Mouse (Mus musculus): ENCODE data around the gene Cdh15. TPM values are rescaled to one million over a fixed set of nuclear protein-coding genes. Genes with fewer than 3 reads are reported as not detected.

The Cdh15 gene
- polyA plus RNA-seq, 2 experiments: not detected

- 91% methylated on average over 11 of the region's 11 CpGs for WGBS (ENCODE audit: insufficient replicate concordance)
- no peak for TF ChIP-seq EP300 (IDR thresholded peaks at IDR 0.05; ENCODE audit: low read depth)
Observed at GRCm38 (mm10) chr8:122896317-122896716, 48.6 kb downstream of the Cdh15 start.

GRCm38 (mm10) chr8:122897200-122897599, 49.4 kb downstream of the Cdh15 start:
- no peak overlapping the region for H3K4me3 ChIP-seq (ENCODE audit: insufficient read depth in 1 of 2, low read depth in 2 of 2, low read length in 2 of 2)
- no peak overlapping the region for H3K27ac ChIP-seq
- H3K9ac ChIP-seq (replicated peaks): no peak overlapping the region
- no peak for ATAC-seq (ENCODE audit: insufficient read depth)
- TF ChIP-seq CTCF (IDR thresholded peaks at IDR 0.05; ENCODE audit: low read depth) (no peak), EP300 (IDR thresholded peaks at IDR 0.05; ENCODE audit: low read depth) (no peak)
- H3K4me2 ChIP-seq (ENCODE audit: low read depth): no peak overlapping the region
- peaks cover 63% of the 10 kb centered on the region for H3K36me3 ChIP-seq (replicated peaks; ENCODE audit: control insufficient read depth, insufficient read depth, low read depth)
- H3K27me3 ChIP-seq (ENCODE audit: control insufficient read depth, insufficient read depth, low read length): no peaks in the 10 kb centered on the region
- 86% methylated on average over 8 of the region's 8 CpGs for WGBS (ENCODE audit: insufficient replicate concordance)
- no peaks in the 10 kb centered on the region for H3K9me3 ChIP-seq (ENCODE audit: control insufficient read depth, low read length)
- H3K4me1 ChIP-seq (replicated peaks; ENCODE audit: control insufficient read depth in 2 of 2, insufficient read depth in 2 of 2, low read length in 1 of 2): no peaks in the 10 kb centered on the region
- no peak for DNase-seq (ENCODE audit: low read depth in 3 of 3, low spot score in 3 of 3)

More at GRCm38 (mm10) chr8:122896317-122896716, 48.6 kb downstream of the Cdh15 start:
- H3K4me1 ChIP-seq (replicated peaks; ENCODE audit: control insufficient read depth in 2 of 2, insufficient read depth in 2 of 2, low read length in 1 of 2): no peaks in the 10 kb centered on the region
- DNase-seq (ENCODE audit: low read depth in 3 of 3, low spot score in 3 of 3): no peak
- no peak overlapping the region for H3K27ac ChIP-seq
- no peak overlapping the region for H3K9ac ChIP-seq (replicated peaks)
- no peak overlapping the region for H3K4me3 ChIP-seq (ENCODE audit: insufficient read depth in 1 of 2, low read depth in 2 of 2, low read length in 2 of 2)
- peaks cover 71% of the 10 kb centered on the region for H3K36me3 ChIP-seq (replicated peaks; ENCODE audit: control insufficient read depth, insufficient read depth, low read depth)
- H3K27me3 ChIP-seq (ENCODE audit: control insufficient read depth, insufficient read depth, low read length): no peaks in the 10 kb centered on the region
- no peaks in the 10 kb centered on the region for H3K9me3 ChIP-seq (ENCODE audit: control insufficient read depth, low read length)
- H3K4me2 ChIP-seq (ENCODE audit: low read depth): no peak overlapping the region
- ATAC-seq (ENCODE audit: insufficient read depth): no peak

- DNase-seq (ENCODE audit: low read depth in 3 of 3, low spot score in 3 of 3): no peak
- Histone ChIP-seq H3K4me2 (ENCODE audit: low read depth) (no peak overlapping the region), H3K36me3 (replicated peaks; ENCODE audit: control insufficient read depth, insufficient read depth, low read depth) (peaks cover 57% of the 10 kb centered on the region), H3K9me3 (ENCODE audit: control insufficient read depth, low read length) (no peaks in the 10 kb centered on the region), H3K27ac (no peak overlapping the region), H3K27me3 (ENCODE audit: control insufficient read depth, insufficient read depth, low read length) (no peaks in the 10 kb centered on the region), H3K4me1 (replicated peaks; ENCODE audit: control insufficient read depth in 2 of 2, insufficient read depth in 2 of 2, low read length in 1 of 2) (no peaks in the 10 kb centered on the region), H3K9ac (replicated peaks) (no peak overlapping the region), H3K4me3 (ENCODE audit: insufficient read depth in 1 of 2, low read depth in 2 of 2, low read length in 2 of 2) (no peak overlapping the region)
- WGBS (ENCODE audit: insufficient replicate concordance): 51% methylated on average over 4 of the region's 4 CpGs
- ATAC-seq (ENCODE audit: insufficient read depth): 0 out of 2 replicates have a peak, but pooled peaks have one; percentile 4
- TF ChIP-seq EP300 (IDR thresholded peaks at IDR 0.05; ENCODE audit: low read depth) (no peak), CTCF (IDR thresholded peaks at IDR 0.05; ENCODE audit: low read depth) (no peak)
Observed at GRCm38 (mm10) chr8:122898018-122898417, 50.3 kb downstream of the Cdh15 start.

GRCm38 (mm10) chr8:122898473-122898872, 50.7 kb downstream of the Cdh15 start:
- Histone ChIP-seq H3K9me3 (ENCODE audit: control insufficient read depth, low read length) (no peaks in the 10 kb centered on the region), H3K4me1 (replicated peaks; ENCODE audit: control insufficient read depth in 2 of 2, insufficient read depth in 2 of 2, low read length in 1 of 2) (no peaks in the 10 kb centered on the region), H3K36me3 (replicated peaks; ENCODE audit: control insufficient read depth, insufficient read depth, low read depth) (peaks cover 52% of the 10 kb centered on the region), H3K27ac (no peak overlapping the region), H3K9ac (replicated peaks) (no peak overlapping the region), H3K27me3 (ENCODE audit: control insufficient read depth, insufficient read depth, low read length) (no peaks in the 10 kb centered on the region), H3K4me3 (ENCODE audit: insufficient read depth in 1 of 2, low read depth in 2 of 2, low read length in 2 of 2) (no peak overlapping the region), H3K4me2 (ENCODE audit: low read depth) (no peak overlapping the region)
- 82% methylated on average over 12 of the region's 12 CpGs for whole genome bisulfite sequencing (ENCODE audit: insufficient replicate concordance)
- DNase-seq (ENCODE audit: low read depth in 3 of 3, low spot score in 3 of 3) (peak in 1 of 3 experiments; percentile 22), ATAC-seq (ENCODE audit: insufficient read depth) (peak; percentile 34)
- TF ChIP-seq EP300 (IDR thresholded peaks at IDR 0.05; ENCODE audit: low read depth) (no peak), CTCF (IDR thresholded peaks at IDR 0.05; ENCODE audit: low read depth) (no peak)

GRCm38 (mm10) chr8:122899085-122899484, 51.3 kb downstream of the Cdh15 start:
- Histone ChIP-seq H3K4me3 (ENCODE audit: insufficient read depth in 1 of 2, low read depth in 2 of 2, low read length in 2 of 2) (no peak overlapping the region), H3K36me3 (replicated peaks; ENCODE audit: control insufficient read depth, insufficient read depth, low read depth) (peaks cover 46% of the 10 kb centered on the region), H3K9me3 (ENCODE audit: control insufficient read depth, low read length) (no peaks in the 10 kb centered on the region), H3K4me1 (replicated peaks; ENCODE audit: control insufficient read depth in 2 of 2, insufficient read depth in 2 of 2, low read length in 1 of 2) (no peaks in the 10 kb centered on the region), H3K9ac (replicated peaks) (no peak overlapping the region), H3K27ac (no peak overlapping the region), H3K27me3 (ENCODE audit: control insufficient read depth, insufficient read depth, low read length) (no peaks in the 10 kb centered on the region), H3K4me2 (ENCODE audit: low read depth) (no peak overlapping the region)
- DNase-seq (ENCODE audit: low read depth in 3 of 3, low spot score in 3 of 3) (no peak), ATAC-seq (ENCODE audit: insufficient read depth) (no peak)
- WGBS (ENCODE audit: insufficient replicate concordance): 78% methylated on average over 5 of the region's 5 CpGs
- TF ChIP-seq EP300 (IDR thresholded peaks at IDR 0.05; ENCODE audit: low read depth): no peak
- no peak for TF ChIP-seq CTCF (IDR thresholded peaks at IDR 0.05; ENCODE audit: low read depth)

Measured in liver, embryonic 14.5 days (tissue).